Mouse (Mus musculus): Measurements from ENCODE around the gene Psg22.
"Not testable (repeated sequence)": the region's sequence is repeated elsewhere in the genome, so short reads cannot be mapped to it uniquely, and the experiment has no call there.

Psg22 gene

GRCm38 (mm10) chr7:18717790-18718189 lies at the start of gene Psg22:
Psg22 (plus strand) TSS chr7:18718090.
- DNase-seq = no peak

DNA sequence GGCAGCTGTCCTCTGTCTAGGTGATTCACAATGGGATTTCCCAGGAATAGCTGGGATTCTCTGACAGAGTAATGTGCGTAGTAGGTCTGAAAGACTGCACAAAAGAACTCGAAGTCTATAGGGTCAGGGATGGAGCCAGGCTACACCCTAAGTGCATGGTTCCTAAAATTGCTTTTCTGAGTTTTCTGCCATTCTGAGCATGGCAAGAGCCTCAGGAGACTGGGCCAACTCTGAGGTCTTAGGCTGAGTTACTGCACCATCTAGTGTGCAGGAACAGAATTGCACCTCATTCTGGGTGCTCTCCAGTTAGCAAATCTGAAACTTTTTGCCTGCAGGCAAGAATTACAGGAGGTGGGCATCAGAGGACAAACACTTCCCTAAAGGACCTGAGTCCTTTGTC lies 38.1 kb upstream of the Psg22 start:
- peak in 1 of 2 experiments; percentile 25 for DNase-seq

GRCm38 (mm10) chr7:18685586-18685985 lies 32.3 kb upstream of the Psg22 start:
- DNase-seq = no peak

DNA sequence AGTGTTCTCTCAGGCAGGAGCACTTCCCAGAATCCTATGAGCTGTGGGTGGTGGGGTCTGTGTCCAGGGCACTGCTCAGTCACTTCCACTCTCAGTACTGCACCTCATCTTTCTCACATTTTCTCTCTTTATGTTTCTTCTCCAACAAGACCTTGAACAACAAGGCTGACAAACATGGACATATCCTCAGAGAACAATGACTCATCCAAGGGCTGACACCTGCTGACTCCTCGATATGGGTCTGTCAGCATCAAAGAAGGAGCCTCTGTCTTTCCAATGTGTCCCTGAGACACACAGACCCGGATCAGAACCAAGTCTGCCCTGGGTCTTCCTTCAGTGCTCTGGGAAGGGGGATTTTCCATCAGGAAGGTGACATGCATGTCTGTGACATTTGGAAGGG lies 31.8 kb upstream of the Psg22 start, which contains the start of gene Psg20:
Gene Psg20, minus strand, starts transcription at position 101 of the 400 bp plus-strand sequence.
- no peak for DNase-seq

GRCm38 (mm10) chr7:18710331-18710730 lies 7.6 kb upstream of the Psg22 start:
- DNase-seq = not testable (repeated sequence)

- no peak for DNase-seq
Observed at GRCm38 (mm10) chr7:18710846-18711245, 7.0 kb upstream of the Psg22 start.

- no peak for DNase-seq
Observed at GRCm38 (mm10) chr7:18715546-18715945, 2.3 kb upstream of the Psg22 start.

GRCm38 (mm10) chr7:18724001-18724400 lies 6.1 kb downstream of the Psg22 start:
- no peak for DNase-seq

- DNase-seq = not testable (repeated sequence)
Observed at GRCm38 (mm10) chr7:18725931-18726330, 8.0 kb downstream of the Psg22 start.

DNA sequence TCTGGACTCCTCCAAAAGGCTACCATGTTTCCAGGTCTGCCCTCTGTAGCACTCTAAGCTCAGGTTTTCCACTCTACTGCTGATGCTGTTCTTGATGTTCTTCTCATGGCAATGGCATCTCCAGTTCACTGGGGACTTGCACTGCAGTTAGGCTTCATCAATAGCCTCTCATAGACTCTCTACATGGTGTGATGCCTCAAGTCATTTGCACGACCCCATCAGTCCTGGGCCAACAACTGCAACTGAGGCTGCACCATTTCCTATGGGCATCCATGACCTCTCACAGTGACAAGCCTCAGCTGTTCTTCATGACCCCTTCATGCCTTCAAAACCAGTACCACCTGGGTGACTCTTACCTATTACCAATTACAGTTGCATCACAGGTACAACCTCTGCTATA lies 10.5 kb downstream of the Psg22 start:
- DNase-seq = no peak

DNA sequence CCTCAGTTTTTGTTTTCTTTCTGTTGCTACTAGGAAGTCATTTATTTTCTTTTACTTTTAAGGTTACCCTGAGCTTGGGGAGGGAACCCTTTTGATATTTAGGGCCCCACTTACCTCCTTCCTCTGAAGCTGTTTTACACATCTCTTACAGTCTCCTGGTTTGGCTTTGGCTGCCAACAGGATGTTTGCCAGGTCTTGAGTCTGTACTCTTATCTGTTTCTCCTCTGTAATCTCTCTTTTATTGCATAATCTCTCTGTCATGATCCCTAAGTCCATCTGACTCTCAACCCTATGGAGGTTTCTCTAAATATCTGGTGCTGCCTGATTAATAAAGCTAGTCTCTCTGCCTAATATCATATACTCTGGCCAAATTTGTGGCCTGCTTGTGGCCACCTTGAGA lies 15.2 kb downstream of the Psg22 start:
- no peak for DNase-seq

DNA sequence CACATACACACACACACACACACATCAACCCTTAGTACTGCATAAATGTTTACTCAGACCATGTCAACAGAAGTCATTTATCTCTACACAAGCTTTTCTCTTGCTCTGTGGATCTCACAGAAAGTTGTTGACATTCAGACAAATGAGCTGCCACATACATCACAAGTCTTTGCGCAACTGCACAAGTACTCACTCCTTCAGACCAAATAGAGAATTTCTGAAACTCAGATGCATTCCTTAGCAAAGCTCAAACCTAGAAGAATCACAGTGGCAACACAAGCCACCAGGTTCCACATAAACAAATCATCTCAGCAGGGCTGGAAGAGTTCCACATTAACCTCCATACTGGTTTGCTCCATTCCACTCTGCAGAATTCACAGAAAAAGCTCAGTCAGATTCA lies 16.6 kb downstream of the Psg22 start:
- DNase-seq = no peak

DNA sequence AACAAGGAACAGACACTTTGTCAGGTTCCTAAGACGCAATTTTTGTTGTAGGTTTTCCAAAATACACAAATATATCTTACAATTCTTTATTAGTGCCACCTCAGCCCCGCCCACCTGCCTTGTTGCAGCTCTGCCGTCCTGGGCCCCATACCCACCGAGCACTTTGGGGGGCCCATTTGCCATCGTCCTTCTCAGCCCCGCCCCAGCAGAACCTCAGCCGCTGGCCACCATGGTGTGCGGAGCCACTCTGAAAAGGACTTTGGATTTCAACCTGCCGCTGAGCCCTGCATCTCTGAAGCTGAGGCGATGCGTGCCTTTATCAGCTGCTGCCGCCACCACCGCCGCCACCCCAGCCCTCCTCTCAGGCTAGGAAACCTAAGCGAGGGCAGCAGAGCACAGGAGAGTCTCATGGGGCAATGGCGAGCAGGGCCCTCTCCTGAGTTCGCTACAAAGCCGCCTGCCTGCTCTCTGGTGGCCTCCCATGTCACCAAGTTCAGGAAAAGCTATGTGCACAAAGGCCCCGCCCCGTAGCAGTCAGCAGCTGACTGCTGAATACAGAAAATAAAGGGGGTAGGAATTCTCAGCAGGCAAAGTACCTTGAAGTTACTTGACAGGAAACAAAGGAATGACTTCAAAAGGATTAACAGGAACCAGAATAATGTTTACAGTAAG lies 28.4 kb downstream of the Psg22 start:
- DNase-seq = no peak

DNA sequence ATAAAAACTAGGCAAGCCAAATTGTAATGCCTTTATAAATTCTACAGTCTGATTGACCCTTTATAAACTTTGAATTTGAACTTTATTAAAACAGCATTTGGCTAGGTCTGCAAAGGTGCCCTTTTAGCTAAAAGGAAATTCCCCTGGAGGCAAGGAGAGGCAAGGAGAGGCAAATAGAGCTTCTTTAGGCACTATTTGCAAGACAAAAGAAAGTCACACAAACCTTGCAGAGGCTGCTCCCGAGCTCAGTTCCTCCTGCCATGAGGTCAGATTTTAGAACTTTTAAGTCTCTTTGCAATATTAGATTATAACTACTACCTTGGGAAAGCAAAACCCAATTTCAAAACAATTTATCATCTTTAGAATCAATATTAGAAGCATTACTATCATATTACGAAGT lies 29.5 kb downstream of the Psg22 start:
- not testable (repeated sequence) for DNase-seq

DNA sequence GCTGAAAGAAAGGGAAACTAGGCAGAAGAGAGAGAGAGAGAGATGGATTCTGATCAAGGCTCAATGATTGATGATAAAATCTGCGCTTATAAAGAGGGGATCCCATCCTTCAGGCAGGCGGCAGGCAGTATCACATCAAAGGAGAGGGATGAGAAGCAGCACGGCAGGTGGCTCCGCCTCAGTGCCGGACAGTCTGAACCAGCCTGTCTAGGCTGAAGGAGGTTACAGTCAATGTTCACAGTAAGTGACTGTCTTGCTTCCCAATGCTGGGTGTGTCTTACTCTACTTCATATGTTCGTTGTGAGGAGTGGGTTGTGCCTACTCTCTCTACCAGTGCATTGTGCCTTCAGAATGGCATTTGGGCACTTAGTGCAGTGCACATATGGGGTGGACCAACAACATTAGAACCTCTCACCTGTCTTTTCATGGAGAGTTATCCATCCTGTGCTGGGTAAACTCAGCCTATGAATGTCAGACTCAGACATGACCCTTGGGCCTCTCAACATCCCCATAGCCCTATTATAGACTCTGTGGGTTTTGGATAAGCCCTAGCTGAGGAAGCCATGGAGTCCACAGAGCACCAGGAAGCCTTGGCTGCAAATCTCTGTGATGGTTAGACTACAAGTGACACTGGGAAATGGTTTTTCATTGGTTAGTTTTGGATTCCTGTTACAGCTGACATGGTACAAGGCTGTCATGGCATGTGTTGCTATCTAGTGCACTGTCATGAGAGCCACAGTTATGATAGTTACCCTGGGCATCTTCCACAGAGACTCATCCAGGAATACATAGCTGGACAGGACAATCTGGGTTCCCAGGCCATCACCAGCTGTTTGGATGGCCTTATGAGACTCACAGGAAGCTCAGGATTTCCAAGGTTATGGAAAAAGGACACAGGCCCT lies 31.4 kb downstream of the Psg22 start:
- no peak for DNase-seq

DNA sequence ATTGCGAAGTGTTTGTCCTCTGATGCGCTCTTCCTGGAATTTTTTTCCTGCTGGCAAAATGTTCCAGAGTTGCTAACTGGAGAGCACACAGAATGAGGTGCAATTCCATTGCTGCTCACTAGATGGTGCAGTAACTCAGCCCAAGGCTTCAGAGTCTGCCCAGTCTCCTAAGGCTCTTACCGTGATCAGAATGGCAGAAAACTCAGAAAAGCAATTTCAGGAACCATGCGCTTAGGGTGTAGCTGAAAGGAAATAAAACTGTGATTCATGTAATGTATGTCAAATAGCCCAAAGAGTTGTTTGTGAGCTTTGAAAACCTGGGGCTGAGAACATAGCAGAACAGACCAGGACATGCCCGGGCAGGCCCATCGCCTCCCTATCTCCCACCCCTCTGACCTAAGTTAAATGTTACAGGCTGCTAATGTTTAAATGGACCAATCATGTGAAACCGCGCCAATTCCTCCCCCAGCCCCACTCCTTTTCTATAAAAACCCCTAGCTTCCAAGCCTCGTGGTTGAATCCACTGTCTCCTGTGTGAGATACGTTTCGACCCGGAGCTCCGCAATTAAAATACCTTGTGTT lies 32.1 kb downstream of the Psg22 start:
- peak; percentile 38 to 68 for DNase-seq

- DNase-seq = not testable (repeated sequence)
Observed at GRCm38 (mm10) chr7:18760152-18760551, 42.3 kb downstream of the Psg22 start.

GRCm38 (mm10) chr7:18762885-18763284 lies 45.0 kb downstream of the Psg22 start:
- DNase-seq = not testable (repeated sequence)

Data from kidney, adult 8-10 months (tissue).